In the genomic region with DNA sequence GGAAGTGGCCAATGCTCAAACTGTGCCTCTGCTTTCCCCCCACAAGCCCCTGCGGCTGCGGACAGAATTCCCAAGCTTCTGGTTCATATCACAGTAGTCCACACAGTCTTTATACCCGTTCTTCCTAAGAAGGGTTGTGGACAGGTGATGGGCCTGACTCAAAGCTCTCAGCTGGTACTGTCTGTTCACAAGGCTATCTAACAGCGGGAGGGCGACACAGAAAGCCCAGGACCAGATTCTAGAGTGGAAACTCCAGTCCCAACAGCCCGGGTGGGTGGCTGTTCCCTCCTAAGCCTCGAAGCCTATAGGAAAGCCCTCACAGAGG, we compare ENCODE assay signal across 8 mouse cellular contexts. TPM values are rescaled to one million over a fixed set of nuclear protein-coding genes. Genes with fewer than 3 reads are reported as not detected.
DNase-seq lines count a peak whose midpoint lies in the region; ATAC-seq and TF ChIP-seq lines count a peak whose summit lies in the region.

No protein-coding gene starts in this region.

- WGBS in limb, embryonic 14.5 days, result 8% methylated on average over 7 of the region's 7 CpGs
- 30% methylated on average over 7 of the region's 7 CpGs for WGBS in stomach, postnatal 0 days

- no peaks in the 10 kb centered on the region for H3K36me3 ChIP-seq in testis, adult 2 months (ENCODE audit: control insufficient read depth, insufficient read depth, low read length)
- H3K36me3 ChIP-seq in limb, embryonic 14.5 days (ENCODE audit: control insufficient read depth, insufficient read depth, low read length), result no peaks in the 10 kb centered on the region
- H3K36me3 ChIP-seq in stomach, postnatal 0 days (ENCODE audit: control insufficient read depth, insufficient read depth, low read length), result no peaks in the 10 kb centered on the region

- H3K9me3 ChIP-seq in limb, embryonic 14.5 days (ENCODE audit: control insufficient read depth, low read length), result no peaks in the 10 kb centered on the region
- H3K9me3 ChIP-seq in stomach, postnatal 0 days (ENCODE audit: control insufficient read depth, low read length), result no peaks in the 10 kb centered on the region

- no peak for TF ChIP-seq POLR2A in testis, adult 2 months (IDR thresholded peaks at IDR 0.05; ENCODE audit: control insufficient read depth, low read depth, low read length)
- TF ChIP-seq POLR2A in limb, embryonic 14.5 days (IDR thresholded peaks at IDR 0.05; ENCODE audit: borderline replicate concordance, extremely low read depth, insufficient read depth, insufficient read length), result no peak

- TF ChIP-seq EP300 in stomach, postnatal 0 days (optimal IDR thresholded peaks at IDR 0.05), result no peak

- peak overlapping the region; percentile 61 for H3K4me2 ChIP-seq in limb, embryonic 14.5 days (replicated peaks; ENCODE audit: low read depth, low read length, severe bottlenecking)
- peak overlapping the region; percentile 60 for H3K4me2 ChIP-seq in stomach, postnatal 0 days (replicated peaks; ENCODE audit: low read depth)

- peak overlapping the region; percentile 41 for H3K27ac ChIP-seq in testis, adult 2 months (ENCODE audit: control insufficient read depth, insufficient read depth, low read depth, low read length)
- H3K27ac ChIP-seq in limb, embryonic 14.5 days (replicated peaks; ENCODE audit: low read depth, low read length), result peak overlapping the region; percentile 78
- peak overlapping the region; percentile 87 for H3K27ac ChIP-seq in stomach, postnatal 0 days (replicated peaks)

- no peak overlapping the region; the same call in 1 of the 2 replicates for H3K4me3 ChIP-seq in testis, adult 2 months (ENCODE audit: control insufficient read depth, low read depth, low read length)
- peak overlapping the region; percentile 35 for H3K4me3 ChIP-seq in limb, embryonic 14.5 days (replicated peaks; ENCODE audit: low read length)
- H3K4me3 ChIP-seq in stomach, postnatal 0 days (ENCODE audit: low read depth, low read length), result no peak overlapping the region; the same call in 1 of the 2 replicates

- no peak for TF ChIP-seq CTCF in testis, adult 2 months (IDR thresholded peaks at IDR 0.05; ENCODE audit: control insufficient read depth, insufficient read depth, insufficient replicate concordance, low read depth, low read length)
- no peak for TF ChIP-seq CTCF in stomach, postnatal 0 days (IDR thresholded peaks at IDR 0.05; ENCODE audit: low read depth)

- no peak for DNase-seq in cerebellum, adult 9-11 months
- DNase-seq in testis, postnatal 14 days (ENCODE audit: low spot score), result no peak
- DNase-seq in limb, embryonic 14.5 days (ENCODE audit: low spot score), result no peak
- DNase-seq in stomach, postnatal 0 days (ENCODE audit: low spot score), result no peak
- no peak for DNase-seq in adrenal gland, postnatal 14 days
- no peak for DNase-seq in B cell, adult 2 months

- peak overlapping the region; percentile 38; the same call in 1 of the 2 replicates for H3K9ac ChIP-seq in limb, embryonic 14.5 days (ENCODE audit: low read depth, low read length, severe bottlenecking)
- peak overlapping the region; percentile 59; the same call in 1 of the 2 replicates for H3K9ac ChIP-seq in stomach, postnatal 0 days (ENCODE audit: low read length)

- no peaks in the 10 kb centered on the region for H3K27me3 ChIP-seq in testis, adult 2 months (ENCODE audit: control insufficient read depth, insufficient read depth, low read length)
- H3K27me3 ChIP-seq in limb, embryonic 14.5 days (ENCODE audit: control insufficient read depth, insufficient read depth, low read length), result no peaks in the 10 kb centered on the region
- no peaks in the 10 kb centered on the region for H3K27me3 ChIP-seq in stomach, postnatal 0 days (ENCODE audit: control insufficient read depth, insufficient read depth, low read length)

- peak; percentile 41; the same call in 1 of the 2 replicates for ATAC-seq in cerebellum, adult (ENCODE audit: insufficient number of reproducible peaks, low FRiP score, low TSS enrichment)
- ATAC-seq in limb, embryonic 14.5 days (ENCODE audit: low FRiP score, low read depth), result 0 out of 2 replicates have a peak, but pooled peaks have one; percentile 2
- no peak for ATAC-seq in stomach, postnatal 0 days (ENCODE audit: low FRiP score, low TSS enrichment)

- H3K4me1 ChIP-seq in testis, adult 2 months (ENCODE audit: control insufficient read depth, insufficient read depth, low read length), result peaks cover 14% of the 10 kb centered on the region
- H3K4me1 ChIP-seq in limb, embryonic 14.5 days (ENCODE audit: control insufficient read depth, insufficient read depth, low read length), result peaks cover 39% of the 10 kb centered on the region
- peaks cover 9% of the 10 kb centered on the region for H3K4me1 ChIP-seq in stomach, postnatal 0 days (replicated peaks; ENCODE audit: control insufficient read depth, insufficient read depth)

RNA-seq across cellular contexts. Expression of a gene that starts 31.2 kb away (rescaled TPM):
- 19.9 and 23.0 TPM in 2 replicates for polyA plus RNA-seq in testis, adult 2 months (2012; rRNA removed)
- 117 and 138 TPM in 2 replicates for polyA plus RNA-seq in limb, embryonic 14.5 days (2012; rRNA removed)
- polyA plus RNA-seq in limb, embryonic 14.5 days (2014; fragmentation: Nextera tagmentation; extraction: Ambion mirVana), result 8.5 and 8.6 TPM in 2 replicates
- 12.4 and 17.3 TPM in 2 replicates for polyA plus RNA-seq in stomach, postnatal 0 days (2015; fragmentation: Nextera tagmentation; extraction: Ambion mirVana)
- 70.5 and 103 TPM in 2 replicates for total RNA-seq in adrenal gland, postnatal 14 days (2021)

RNA-seq across cellular contexts. Expression of a gene that starts 41.1 kb away (rescaled TPM):
- polyA plus RNA-seq in testis, adult 2 months (2012; rRNA removed), result 47.0 and 47.7 TPM in 2 replicates
- 34.1 and 37.1 TPM in 2 replicates for polyA plus RNA-seq in limb, embryonic 14.5 days (2012; rRNA removed)
- 26.0 and 26.3 TPM in 2 replicates for polyA plus RNA-seq in limb, embryonic 14.5 days (2014; fragmentation: Nextera tagmentation; extraction: Ambion mirVana)
- polyA plus RNA-seq in stomach, postnatal 0 days (2015; fragmentation: Nextera tagmentation; extraction: Ambion mirVana), result 17.4 and 19.0 TPM in 2 replicates
- total RNA-seq in adrenal gland, postnatal 14 days (2021), result 49.5 and 50.6 TPM in 2 replicates
